Mouse (Mus musculus): ENCODE measurements around the gene Kcnj15. TPM values are rescaled to one million over a fixed set of nuclear protein-coding genes. Genes with fewer than 3 reads are reported as not detected.
A peak's percentile ranks its signal among the peaks of the same experiment; 100 is the strongest.

Gene Kcnj15
- polyA plus RNA-seq, 1 experiment from 2014 or later, result 10.5 TPM

DNA sequence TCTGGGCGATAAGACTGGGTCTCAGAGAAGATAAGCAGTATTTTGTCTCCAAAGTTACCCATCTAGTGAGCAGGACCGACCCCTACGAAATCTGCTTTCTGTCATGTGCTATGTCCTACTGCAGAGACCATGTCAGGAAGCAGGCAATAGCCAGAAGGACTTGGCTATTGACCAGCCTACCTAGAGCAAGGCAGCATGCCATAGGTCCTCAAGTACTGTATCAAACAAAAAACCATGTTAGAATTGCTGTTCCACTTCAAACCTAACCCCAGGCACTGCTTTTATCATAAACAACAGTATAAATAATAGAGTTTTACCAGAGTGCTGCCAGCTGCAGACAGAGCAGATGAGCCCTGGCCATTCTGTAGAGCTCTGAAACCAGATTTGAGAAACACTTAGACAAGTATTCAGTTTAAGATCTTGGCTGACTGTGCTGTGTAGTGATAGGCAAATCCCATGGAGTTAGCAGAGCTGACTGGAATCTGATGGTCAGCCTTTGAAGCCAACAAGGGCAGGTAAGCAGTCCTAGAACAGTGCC is 50.5 kb downstream of the Kcnj15 start:
- no peak overlapping the region for H3K4me2 ChIP-seq (replicated peaks; ENCODE audit: low read depth)
- no peak overlapping the region for H3K27ac ChIP-seq (replicated peaks)
- no peaks in the 10 kb centered on the region for H3K36me3 ChIP-seq (ENCODE audit: control insufficient read depth, insufficient read depth, low read length)
- H3K27me3 ChIP-seq (ENCODE audit: control insufficient read depth, insufficient read depth, low read length), result no peaks in the 10 kb centered on the region
- no peaks in the 10 kb centered on the region for H3K4me1 ChIP-seq (replicated peaks; ENCODE audit: control insufficient read depth, insufficient read depth)
- no peaks in the 10 kb centered on the region for H3K9me3 ChIP-seq (ENCODE audit: control insufficient read depth, low read length)
- TF ChIP-seq CTCF (IDR thresholded peaks at IDR 0.05; ENCODE audit: low read depth) (no peak), EP300 (optimal IDR thresholded peaks at IDR 0.05) (no peak)
- H3K4me3 ChIP-seq (ENCODE audit: low read depth, low read length), result no peak overlapping the region
- DNase-seq (ENCODE audit: low spot score) (no peak), ATAC-seq (ENCODE audit: low FRiP score, low TSS enrichment) (no peak)
- 68% methylated on average over 3 of the region's 3 CpGs for WGBS
- H3K9ac ChIP-seq (ENCODE audit: low read length), result no peak overlapping the region

DNA sequence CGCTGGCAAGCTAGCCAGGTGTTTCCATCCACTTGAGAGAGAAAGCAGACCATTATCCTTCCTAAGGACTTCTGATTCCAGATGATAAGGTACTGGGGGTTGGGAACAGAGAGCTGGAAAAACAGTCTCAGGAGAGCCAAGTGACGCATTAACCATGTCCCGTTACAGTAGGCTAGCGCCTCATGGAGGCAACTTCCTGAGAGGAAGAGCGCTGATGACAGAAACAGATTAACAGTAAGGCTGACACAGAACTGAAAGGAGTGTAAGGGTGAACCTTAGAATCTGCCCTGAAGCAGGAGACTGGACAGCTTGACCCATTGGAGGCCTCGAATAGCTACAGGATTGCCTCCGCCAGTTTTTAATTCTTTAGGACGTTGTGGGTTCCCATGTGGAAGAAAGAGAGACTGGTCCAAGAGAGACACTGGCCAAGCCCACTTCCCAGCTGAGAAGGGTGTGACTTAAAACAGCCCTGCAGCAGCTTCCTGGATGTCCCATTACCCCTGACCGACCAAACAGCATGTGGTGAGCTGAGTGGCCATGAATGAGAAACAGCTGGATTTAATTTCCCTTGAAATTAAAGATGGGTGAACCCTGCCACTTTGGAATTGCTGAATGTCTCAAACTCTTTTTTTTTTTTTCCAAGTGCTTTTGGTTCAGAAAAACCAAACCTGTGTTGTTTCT is 64.7 kb downstream of the Kcnj15 start:
- no peak for TF ChIP-seq CTCF (IDR thresholded peaks at IDR 0.05; ENCODE audit: low read depth)
- no peak for TF ChIP-seq EP300 (optimal IDR thresholded peaks at IDR 0.05)

DNA sequence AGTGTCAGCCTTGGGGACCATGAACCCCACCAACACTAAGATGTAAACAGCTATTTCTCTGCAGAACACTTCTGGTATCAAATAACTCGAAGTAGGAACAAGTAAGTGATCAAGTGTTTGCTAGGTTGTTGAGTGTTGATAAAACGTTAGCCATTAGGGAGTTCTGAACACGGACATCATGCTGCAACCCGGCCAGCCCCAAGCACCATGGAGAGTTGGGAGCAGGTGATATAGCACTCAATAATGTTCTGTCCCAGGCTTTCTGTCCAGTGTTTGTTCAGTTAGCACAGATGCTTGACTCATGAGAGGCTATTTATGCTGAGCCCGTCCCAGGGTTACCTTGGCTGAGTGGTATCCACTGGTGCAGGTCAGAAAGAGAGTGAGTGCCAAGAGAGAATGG is 74.8 kb downstream of the Kcnj15 start:
- no peak for TF ChIP-seq EP300 (optimal IDR thresholded peaks at IDR 0.05)
- TF ChIP-seq CTCF (IDR thresholded peaks at IDR 0.05; ENCODE audit: low read depth), result no peak
- WGBS, result 79% methylated on average over 5 of the region's 5 CpGs
- H3K4me3 ChIP-seq (ENCODE audit: low read depth, low read length), result no peak overlapping the region
- DNase-seq (ENCODE audit: low spot score), result no peak
- no peak overlapping the region for H3K4me2 ChIP-seq (replicated peaks; ENCODE audit: low read depth)
- no peak overlapping the region for H3K27ac ChIP-seq (replicated peaks)
- H3K4me1 ChIP-seq (replicated peaks; ENCODE audit: control insufficient read depth, insufficient read depth), result no peaks in the 10 kb centered on the region
- H3K9ac ChIP-seq (ENCODE audit: low read length), result no peak overlapping the region
- H3K27me3 ChIP-seq (ENCODE audit: control insufficient read depth, insufficient read depth, low read length), result no peaks in the 10 kb centered on the region
- no peak for ATAC-seq (ENCODE audit: low FRiP score, low TSS enrichment)
- no peaks in the 10 kb centered on the region for H3K36me3 ChIP-seq (ENCODE audit: control insufficient read depth, insufficient read depth, low read length)
- H3K9me3 ChIP-seq (ENCODE audit: control insufficient read depth, low read length), result no peaks in the 10 kb centered on the region

More for the DNA sequence above, 64.7 kb downstream of the Kcnj15 start:
- no peaks in the 10 kb centered on the region for H3K27me3 ChIP-seq (ENCODE audit: control insufficient read depth, insufficient read depth, low read length)
- H3K36me3 ChIP-seq (ENCODE audit: control insufficient read depth, insufficient read depth, low read length), result no peaks in the 10 kb centered on the region
- 73% methylated on average over 9 of the region's 9 CpGs for WGBS
- H3K9ac ChIP-seq (ENCODE audit: low read length), result no peak overlapping the region
- H3K4me3 ChIP-seq (ENCODE audit: low read depth, low read length), result no peak overlapping the region
- DNase-seq (ENCODE audit: low spot score) (no peak), ATAC-seq (ENCODE audit: low FRiP score, low TSS enrichment) (0 out of 2 replicates have a peak, but pooled peaks have one; percentile 12)
- no peaks in the 10 kb centered on the region for H3K4me1 ChIP-seq (replicated peaks; ENCODE audit: control insufficient read depth, insufficient read depth)
- H3K27ac ChIP-seq (replicated peaks), result no peak overlapping the region
- H3K4me2 ChIP-seq (replicated peaks; ENCODE audit: low read depth), result no peak overlapping the region
- no peaks in the 10 kb centered on the region for H3K9me3 ChIP-seq (ENCODE audit: control insufficient read depth, low read length)

DNA sequence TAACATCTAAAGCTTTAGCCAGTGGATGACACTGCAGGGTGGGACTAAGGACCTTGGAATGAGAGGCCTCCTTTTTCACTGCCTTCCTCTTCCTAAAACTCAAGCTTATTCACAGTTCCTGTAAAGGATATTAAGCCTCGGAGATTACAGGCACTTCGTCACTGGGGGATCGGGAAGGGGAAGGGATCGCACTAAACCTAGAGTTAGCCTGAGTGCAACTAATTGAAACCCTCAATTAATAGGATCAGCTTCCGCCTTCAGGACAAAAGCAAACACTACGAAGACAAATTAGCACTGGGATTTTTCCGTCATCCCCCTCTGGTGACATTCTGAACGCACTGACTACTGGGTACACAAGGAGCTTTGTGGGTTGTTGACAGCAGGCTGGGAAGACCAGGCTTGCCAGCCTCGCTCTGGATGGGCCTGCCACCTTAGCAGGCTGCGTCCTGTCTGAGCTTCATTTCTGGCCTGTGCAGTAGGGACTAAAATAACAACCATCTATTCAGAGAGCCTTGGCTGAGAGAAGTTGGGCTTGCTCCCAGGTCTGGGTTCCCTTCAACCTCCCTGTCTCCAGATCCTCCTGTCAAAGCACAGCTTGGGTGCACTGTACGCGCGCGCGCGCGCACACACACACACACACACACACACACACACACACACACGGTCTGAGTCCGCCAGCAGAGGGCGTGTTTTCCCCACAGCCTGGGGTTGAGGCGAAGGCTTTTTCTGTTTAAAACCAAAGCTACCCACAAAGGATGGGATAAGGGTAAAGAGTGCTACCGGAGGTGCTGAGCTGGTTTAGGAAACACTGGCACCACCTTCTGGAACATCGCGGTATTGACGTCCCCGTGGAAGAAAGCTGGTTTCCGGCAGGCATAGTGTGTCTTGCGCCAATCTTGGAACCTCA is 83.8 kb downstream of the Kcnj15 start:
- DNase-seq (ENCODE audit: low spot score) (peak; percentile 91), ATAC-seq (ENCODE audit: low FRiP score, low TSS enrichment) (peak; percentile 92)
- Histone ChIP-seq H3K36me3 (ENCODE audit: control insufficient read depth, insufficient read depth, low read length) (no peaks in the 10 kb centered on the region), H3K4me3 (ENCODE audit: low read depth, low read length) (no peak overlapping the region), H3K4me1 (replicated peaks; ENCODE audit: control insufficient read depth, insufficient read depth) (no peaks in the 10 kb centered on the region), H3K27me3 (ENCODE audit: control insufficient read depth, insufficient read depth, low read length) (no peaks in the 10 kb centered on the region), H3K9ac (ENCODE audit: low read length) (peak overlapping the region; percentile 18; the same call in 1 of the 2 replicates), H3K4me2 (replicated peaks; ENCODE audit: low read depth) (peak overlapping the region; percentile 35), H3K9me3 (ENCODE audit: control insufficient read depth, low read length) (no peaks in the 10 kb centered on the region), H3K27ac (replicated peaks) (peak overlapping the region; percentile 82)
- WGBS, result 13% methylated on average over 28 of the region's 28 CpGs
- TF ChIP-seq EP300 (optimal IDR thresholded peaks at IDR 0.05), result no peak
- TF ChIP-seq CTCF (IDR thresholded peaks at IDR 0.05; ENCODE audit: low read depth), result peak; percentile 93

DNA sequence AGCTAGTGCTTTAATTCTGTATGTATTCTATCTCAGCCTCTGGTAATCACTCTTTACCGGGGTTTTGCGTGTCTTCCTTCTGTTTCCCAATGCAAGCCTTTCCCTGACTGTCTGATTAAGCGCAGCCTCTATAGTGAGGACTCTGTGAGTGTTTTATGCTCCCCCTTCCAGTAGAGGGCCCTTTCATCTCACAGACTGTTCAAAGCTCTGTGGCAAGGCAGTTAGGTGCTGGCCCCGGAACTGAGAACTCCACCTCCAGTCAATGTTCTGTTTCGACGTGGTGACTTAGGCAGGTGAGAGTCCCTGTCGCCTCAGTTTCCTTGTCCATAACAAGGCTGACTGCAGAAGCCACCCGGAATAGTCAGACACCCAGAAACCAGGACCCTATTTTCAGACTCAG is 84.7 kb downstream of the Kcnj15 start:
- ATAC-seq (ENCODE audit: low FRiP score, low TSS enrichment) (no peak), DNase-seq (ENCODE audit: low spot score) (no peak)
- Histone ChIP-seq H3K4me3 (ENCODE audit: low read depth, low read length) (no peak overlapping the region), H3K27me3 (ENCODE audit: control insufficient read depth, insufficient read depth, low read length) (no peaks in the 10 kb centered on the region), H3K9me3 (ENCODE audit: control insufficient read depth, low read length) (no peaks in the 10 kb centered on the region), H3K9ac (ENCODE audit: low read length) (no peak overlapping the region; the same call in 1 of the 2 replicates), H3K4me1 (replicated peaks; ENCODE audit: control insufficient read depth, insufficient read depth) (no peaks in the 10 kb centered on the region), H3K36me3 (ENCODE audit: control insufficient read depth, insufficient read depth, low read length) (no peaks in the 10 kb centered on the region), H3K27ac (replicated peaks) (0 out of 2 replicates have a peak overlapping the region, but pooled peaks have one; percentile 3), H3K4me2 (replicated peaks; ENCODE audit: low read depth) (no peak overlapping the region)
- WGBS, result 60% methylated on average over 8 of the region's 8 CpGs
- TF ChIP-seq EP300 (optimal IDR thresholded peaks at IDR 0.05) (no peak), CTCF (IDR thresholded peaks at IDR 0.05; ENCODE audit: low read depth) (peak; percentile 42; the same call in 1 of the 2 replicates)
